Mouse (Mus musculus) liver, embryonic 13.5 days (tissue): ENCODE measurements around the gene Cd2ap. TPM values are rescaled to one million over a fixed set of nuclear protein-coding genes. Genes with fewer than 3 reads are reported as not detected.

Experiments used
- ATAC-seq: fragments of 200-750 bp; cut with Nextera tagmentation; 2 replicates; pipeline ENCODE4 v1.8.0; 2017; ENCODE audit warnings: low read depth, mild to moderate bottlenecking, moderate number of reproducible peaks, moderate library complexity
- DNase-seq: peaks from one replicate; pipeline ENCODE4 v3.0.0; 2022
- H3K27ac ChIP-seq: fragments of 300-500 bp; sonication (generic); 2 replicates; pipeline ENCODE4 v1.5.1; 2015; ENCODE audit warnings: moderate library complexity, mild to moderate bottlenecking, inconsistent platforms
- H3K27me3 ChIP-seq: fragments of 300-500 bp; sonication (generic); 2 replicates; pipeline ENCODE4 v1.6.1; 2015; ENCODE audit warnings: mild to moderate bottlenecking, inconsistent platforms
- H3K36me3 ChIP-seq: fragments of 300-500 bp; sonication (generic); 2 replicates; pipeline ENCODE4 v1.6.1; 2015; ENCODE audit warnings: mild to moderate bottlenecking, inconsistent platforms
- H3K4me1 ChIP-seq: fragments of 300-500 bp; sonication (generic); replicated peaks from 2 replicates; pipeline ENCODE4 v1.6.1; 2015; ENCODE audit warnings: inconsistent platforms
- H3K4me2 ChIP-seq: fragments of 300-500 bp; sonication (generic); 2 replicates; pipeline ENCODE4 v1.6.1; 2015; ENCODE audit warnings: inconsistent platforms, mild to moderate bottlenecking, moderate library complexity
- H3K4me3 ChIP-seq: fragments of 300-500 bp; sonication (generic); replicated peaks from 2 replicates; pipeline ENCODE4 v1.5.1; 2015; ENCODE audit warnings: mild to moderate bottlenecking, inconsistent platforms
- H3K9ac ChIP-seq: fragments of 300-500 bp; sonication (generic); 2 replicates; pipeline ENCODE4 v1.6.1; 2015; ENCODE audit warnings: mild to moderate bottlenecking, inconsistent platforms
- H3K9me3 ChIP-seq: fragments of 300-500 bp; sonication (generic); replicated peaks from 2 replicates; pipeline ENCODE4 v1.6.1; 2016; ENCODE audit warnings: inconsistent platforms
- WGBS: fragments of 180-500 bp; shearing (Covaris S2); methylation state at CpG from one replicate; pipeline ENCODE4 v1.1.7; 2015; ENCODE audit not compliant: insufficient replicate concordance; 5-methylcytosine and 5-hydroxymethylcytosine counted together
- polyA plus RNA-seq: library from polyadenylated mRNA; unstranded; fragments of >200 nt; fragmentation: Nextera tagmentation; extraction: Ambion mirVana; gene quantifications from 2 replicates; pipeline ENCODE4 v1.2.1, GENCODE M21; 2015

Gene Cd2ap
- polyA plus RNA-seq, 1 experiment from 2014 or later = 8.8 TPM

- Histone ChIP-seq H3K27me3 (no peaks in the 10 kb centered on the region), H3K4me3 (no peak overlapping the region), H3K27ac (no peak overlapping the region), H3K9ac (no peak overlapping the region), H3K4me1 (peaks cover 20% of the 10 kb centered on the region), H3K4me2 (no peak overlapping the region), H3K9me3 (no peaks in the 10 kb centered on the region), H3K36me3 (no peaks in the 10 kb centered on the region)
- ATAC-seq (no peak), DNase-seq (no peak)
- WGBS = 67% methylated on average over 1 of the region's 1 CpGs
Observed at GRCm38 (mm10) chr17:42860370-42860769, 16.1 kb downstream of the Cd2ap start.

- Histone ChIP-seq H3K9me3 (no peaks in the 10 kb centered on the region), H3K4me3 (no peak overlapping the region), H3K4me1 (peaks cover 15% of the 10 kb centered on the region), H3K4me2 (no peak overlapping the region), H3K36me3 (no peaks in the 10 kb centered on the region), H3K27me3 (no peaks in the 10 kb centered on the region), H3K9ac (no peak overlapping the region), H3K27ac (no peak overlapping the region)
- WGBS = 69% methylated on average over 3 of the region's 3 CpGs
- ATAC-seq (no peak), DNase-seq (no peak)
Observed at GRCm38 (mm10) chr17:42857506-42857905, 19.0 kb downstream of the Cd2ap start.

DNA sequence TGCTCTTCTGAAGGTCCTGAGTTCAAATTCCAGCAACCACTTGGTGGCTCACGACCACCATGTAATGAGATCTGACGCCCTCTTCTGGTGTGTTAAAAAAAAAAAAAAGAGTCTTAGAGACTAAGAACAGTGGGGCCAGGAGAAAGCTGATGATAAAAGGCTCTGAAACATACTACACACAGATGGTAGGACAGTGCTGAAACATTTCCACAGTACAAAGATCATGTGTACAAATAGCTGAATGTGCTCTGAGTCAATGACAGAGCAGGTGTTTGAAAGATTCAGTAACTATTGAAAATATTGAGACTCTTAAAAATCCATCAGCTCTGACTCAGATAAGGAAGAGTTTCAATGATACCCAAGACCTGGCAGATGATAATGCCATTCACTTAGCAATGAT is 29.4 kb downstream of the Cd2ap start:
- H3K9ac ChIP-seq = no peak overlapping the region
- no peak overlapping the region for H3K27ac ChIP-seq
- H3K4me2 ChIP-seq = no peak overlapping the region
- WGBS = 53% methylated on average over 2 of the region's 2 CpGs
- ATAC-seq = no peak
- H3K4me1 ChIP-seq = peaks cover 3% of the 10 kb centered on the region; the same call in 1 of the 2 replicates
- DNase-seq = no peak
- H3K9me3 ChIP-seq = no peaks in the 10 kb centered on the region
- no peak overlapping the region for H3K4me3 ChIP-seq
- no peaks in the 10 kb centered on the region for H3K27me3 ChIP-seq
- H3K36me3 ChIP-seq = peaks cover 12% of the 10 kb centered on the region

DNA sequence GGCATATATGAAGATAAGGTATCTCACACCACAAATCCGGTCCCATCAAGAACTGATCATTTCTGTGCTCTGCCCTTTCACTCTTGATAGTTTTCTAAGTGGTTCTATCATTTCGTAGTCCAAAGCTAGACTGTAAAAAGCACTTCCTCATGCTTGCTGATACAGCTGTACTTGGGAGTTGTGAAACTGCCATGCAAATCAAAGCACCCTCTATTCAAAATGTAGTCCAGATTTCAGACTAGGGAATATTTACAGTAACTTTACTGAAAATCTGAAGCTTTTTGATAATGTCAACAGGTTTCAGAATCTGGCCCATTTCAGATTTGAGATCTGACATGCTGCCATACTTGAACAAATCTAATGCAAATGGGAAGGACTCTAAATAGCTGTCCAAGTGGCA is 39.3 kb downstream of the Cd2ap start:
- DNase-seq = no peak
- H3K9me3 ChIP-seq = no peaks in the 10 kb centered on the region
- WGBS = 58% methylated on average over 2 of the region's 2 CpGs
- H3K9ac ChIP-seq = no peak overlapping the region
- no peaks in the 10 kb centered on the region for H3K4me1 ChIP-seq
- no peak for ATAC-seq
- H3K36me3 ChIP-seq = 0 out of 2 replicates have a peak, but pooled peaks cover 2% of the 10 kb centered on the region
- no peak overlapping the region for H3K27ac ChIP-seq
- H3K4me3 ChIP-seq = no peak overlapping the region
- no peaks in the 10 kb centered on the region for H3K27me3 ChIP-seq
- no peak overlapping the region for H3K4me2 ChIP-seq

- no peaks in the 10 kb centered on the region for H3K27me3 ChIP-seq
- no peak overlapping the region for H3K4me3 ChIP-seq
- peaks cover 26% of the 10 kb centered on the region for H3K36me3 ChIP-seq
- no peaks in the 10 kb centered on the region for H3K9me3 ChIP-seq
- no peaks in the 10 kb centered on the region for H3K4me1 ChIP-seq
- ATAC-seq (no peak), DNase-seq (no peak)
- no peak overlapping the region for H3K4me2 ChIP-seq
- H3K9ac ChIP-seq = no peak overlapping the region
- no peak overlapping the region for H3K27ac ChIP-seq
- WGBS = 85% methylated on average over 8 of the region's 8 CpGs
Observed at GRCm38 (mm10) chr17:42822787-42823186, 53.7 kb downstream of the Cd2ap start.

DNA sequence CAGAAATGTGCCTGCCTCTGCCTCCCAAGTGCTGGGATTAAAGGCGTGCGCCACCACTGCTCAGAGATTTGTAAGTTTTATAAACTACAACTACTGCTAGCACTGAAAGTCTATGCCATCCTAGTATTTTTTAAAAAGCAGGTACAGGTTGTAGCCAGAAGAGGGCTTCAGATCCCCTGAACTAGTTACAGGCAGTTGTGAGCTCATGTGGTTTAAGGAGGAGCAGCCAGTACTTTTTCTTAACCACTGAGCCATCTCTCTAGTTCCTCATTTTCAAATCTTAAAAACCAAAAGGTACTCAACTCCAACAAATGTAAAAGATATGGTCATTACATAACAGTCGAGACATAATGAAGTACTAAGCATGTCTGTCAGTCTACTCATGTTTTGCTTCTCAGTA is 61.1 kb downstream of the Cd2ap start:
- H3K36me3 ChIP-seq = peaks cover 15% of the 10 kb centered on the region
- 72% methylated on average over 3 of the region's 3 CpGs for WGBS
- H3K9me3 ChIP-seq = no peaks in the 10 kb centered on the region
- peaks cover 8% of the 10 kb centered on the region for H3K4me1 ChIP-seq
- no peak overlapping the region for H3K4me2 ChIP-seq
- ATAC-seq (no peak), DNase-seq (no peak)
- H3K27ac ChIP-seq = no peak overlapping the region
- no peaks in the 10 kb centered on the region for H3K27me3 ChIP-seq
- no peak overlapping the region for H3K9ac ChIP-seq
- no peak overlapping the region for H3K4me3 ChIP-seq

DNA sequence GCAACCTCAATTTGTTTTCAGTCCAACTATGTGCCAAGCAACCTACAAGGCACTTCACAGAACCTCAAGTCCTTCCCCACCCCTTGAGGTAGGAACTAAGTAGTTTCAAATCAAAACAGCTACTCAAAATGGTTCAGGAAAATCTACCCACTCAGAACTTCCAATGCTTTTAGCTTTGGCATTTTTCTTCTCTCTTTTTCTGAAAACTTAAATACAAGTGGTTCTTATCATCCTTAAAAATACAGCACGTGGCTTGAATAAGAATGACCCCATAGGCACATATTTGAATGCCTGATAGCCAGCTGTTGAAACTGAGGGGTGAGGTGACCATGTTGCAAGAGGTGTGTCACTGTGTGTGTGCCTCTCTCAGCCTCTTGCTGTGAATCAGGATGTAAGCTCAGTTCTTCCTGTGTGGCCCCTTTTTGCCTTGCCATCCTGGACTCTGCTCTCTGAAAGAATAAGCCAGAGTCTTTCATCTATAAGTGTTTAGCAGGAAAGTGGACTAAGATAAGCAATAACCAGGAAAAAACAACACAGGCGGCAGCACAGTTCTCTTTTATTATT is 84.0 kb downstream of the Cd2ap start:
- no peak overlapping the region for H3K4me3 ChIP-seq
- peaks cover 19% of the 10 kb centered on the region for H3K4me1 ChIP-seq
- no peaks in the 10 kb centered on the region for H3K27me3 ChIP-seq
- DNase-seq = no peak
- no peak overlapping the region for H3K27ac ChIP-seq
- peaks cover 15% of the 10 kb centered on the region for H3K36me3 ChIP-seq
- ATAC-seq = no peak
- H3K9ac ChIP-seq = no peak overlapping the region
- no peak overlapping the region for H3K4me2 ChIP-seq
- WGBS = 66% methylated on average over 2 of the region's 2 CpGs
- no peaks in the 10 kb centered on the region for H3K9me3 ChIP-seq

DNA sequence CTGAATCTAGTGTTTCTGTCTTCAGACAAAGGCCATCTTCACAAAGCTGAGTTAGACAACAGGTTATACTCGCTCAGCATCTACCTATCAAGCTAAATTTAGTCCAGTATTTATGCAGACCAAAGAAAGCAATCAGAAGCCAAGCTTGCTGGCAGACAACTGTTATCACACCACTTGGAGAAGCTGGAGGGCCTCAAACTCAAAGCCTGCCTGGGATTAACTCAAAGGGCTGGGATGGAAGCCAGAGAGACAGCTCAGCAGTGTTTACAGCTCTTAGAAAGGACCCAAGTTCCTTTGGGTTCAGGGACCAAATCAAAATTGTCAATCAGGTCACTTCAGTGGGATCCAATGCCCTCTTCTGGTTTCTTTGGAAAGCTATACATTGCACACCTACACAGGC is 85.7 kb downstream of the Cd2ap start:
- Histone ChIP-seq H3K9ac (no peak overlapping the region), H3K4me1 (peaks cover 19% of the 10 kb centered on the region), H3K36me3 (peaks cover 5% of the 10 kb centered on the region; the same call in 1 of the 2 replicates), H3K27me3 (no peaks in the 10 kb centered on the region), H3K4me2 (no peak overlapping the region), H3K9me3 (no peaks in the 10 kb centered on the region), H3K4me3 (no peak overlapping the region), H3K27ac (no peak overlapping the region)
- 65% methylated on average over 1 of the region's 1 CpGs for WGBS
- ATAC-seq (no peak), DNase-seq (no peak)

DNA sequence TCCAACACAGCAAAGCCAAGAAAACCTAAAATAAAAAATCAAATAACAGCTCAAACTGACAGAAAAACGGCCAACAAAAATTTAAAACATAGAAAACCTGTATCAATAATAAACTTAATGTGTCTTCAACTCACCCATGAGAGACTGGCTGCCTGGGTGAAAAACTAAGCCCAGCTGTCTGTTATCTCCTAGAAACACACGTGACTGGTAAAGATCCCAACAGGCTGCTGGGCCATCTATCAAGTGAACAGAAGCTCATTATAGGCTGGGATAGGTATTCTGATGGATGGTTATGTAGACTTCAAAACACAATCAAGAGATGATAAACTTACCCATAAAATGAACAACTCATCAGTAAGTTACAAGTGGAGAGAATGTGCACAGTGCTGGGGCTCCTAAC is 86.7 kb downstream of the Cd2ap start:
- Histone ChIP-seq H3K9ac (no peak overlapping the region), H3K4me3 (no peak overlapping the region), H3K4me1 (peaks cover 19% of the 10 kb centered on the region), H3K9me3 (no peaks in the 10 kb centered on the region), H3K36me3 (peaks cover 5% of the 10 kb centered on the region; the same call in 1 of the 2 replicates), H3K27me3 (no peaks in the 10 kb centered on the region), H3K27ac (no peak overlapping the region), H3K4me2 (no peak overlapping the region)
- 33% methylated on average over 2 of the region's 2 CpGs for WGBS
- DNase-seq = no peak
- ATAC-seq = peak; percentile 76

GRCm38 (mm10) chr17:42788686-42789453 is 87.6 kb downstream of the Cd2ap start:
- no peak for DNase-seq

DNA sequence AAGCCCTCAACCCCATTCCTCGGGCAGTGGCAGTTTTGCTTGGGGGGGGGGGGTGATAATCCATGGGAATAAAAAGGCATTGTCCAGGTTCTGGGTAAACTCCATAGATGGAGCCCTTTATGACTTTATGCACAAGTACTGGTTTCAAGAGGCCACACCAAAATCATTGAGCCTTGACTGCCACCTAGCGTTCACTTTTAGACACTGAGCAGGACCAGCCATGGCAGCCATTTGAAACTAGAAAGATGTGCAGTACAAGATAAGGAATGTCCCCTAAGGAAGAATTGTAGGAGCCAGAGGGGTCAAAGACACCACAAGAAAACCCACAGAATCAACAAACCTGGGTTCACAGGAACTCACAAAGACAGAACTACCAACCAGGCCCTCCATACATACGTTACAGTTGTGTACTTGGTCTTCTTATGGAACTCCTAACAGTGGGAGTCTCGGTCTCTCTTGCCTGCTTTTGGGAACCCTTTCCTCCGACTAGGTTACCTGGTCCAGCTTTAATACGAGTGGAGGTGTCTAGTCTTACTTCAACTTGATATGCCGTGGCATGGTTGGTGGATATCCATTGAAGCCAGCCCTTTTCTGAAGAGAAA is 94.2 kb downstream of the Cd2ap start:
- WGBS = 42% methylated on average over 7 of the region's 7 CpGs
- no peak overlapping the region for H3K4me2 ChIP-seq
- 0 out of 2 replicates have a peak, but pooled peaks have one; percentile 51 for ATAC-seq
- no peaks in the 10 kb centered on the region for H3K27me3 ChIP-seq
- no peaks in the 10 kb centered on the region for H3K36me3 ChIP-seq
- no peak overlapping the region for H3K9ac ChIP-seq
- no peak overlapping the region for H3K27ac ChIP-seq
- no peaks in the 10 kb centered on the region for H3K4me1 ChIP-seq
- peak; percentile 34 for DNase-seq
- H3K9me3 ChIP-seq = no peaks in the 10 kb centered on the region
- H3K4me3 ChIP-seq = no peak overlapping the region

More at GRCm38 (mm10) chr17:42788686-42789453, 87.6 kb downstream of the Cd2ap start:
- no peak overlapping the region for H3K9ac ChIP-seq
- H3K4me1 ChIP-seq = peaks cover 19% of the 10 kb centered on the region
- WGBS = 74% methylated on average over 5 of the region's 5 CpGs
- no peak overlapping the region for H3K4me2 ChIP-seq
- H3K4me3 ChIP-seq = no peak overlapping the region
- no peaks in the 10 kb centered on the region for H3K9me3 ChIP-seq
- H3K36me3 ChIP-seq = peaks cover 4% of the 10 kb centered on the region; the same call in 1 of the 2 replicates
- no peak for ATAC-seq
- H3K27ac ChIP-seq = no peak overlapping the region
- H3K27me3 ChIP-seq = no peaks in the 10 kb centered on the region
